Comparison of ENCODE assay signal across 8 mouse cellular contexts in the genomic region with DNA sequence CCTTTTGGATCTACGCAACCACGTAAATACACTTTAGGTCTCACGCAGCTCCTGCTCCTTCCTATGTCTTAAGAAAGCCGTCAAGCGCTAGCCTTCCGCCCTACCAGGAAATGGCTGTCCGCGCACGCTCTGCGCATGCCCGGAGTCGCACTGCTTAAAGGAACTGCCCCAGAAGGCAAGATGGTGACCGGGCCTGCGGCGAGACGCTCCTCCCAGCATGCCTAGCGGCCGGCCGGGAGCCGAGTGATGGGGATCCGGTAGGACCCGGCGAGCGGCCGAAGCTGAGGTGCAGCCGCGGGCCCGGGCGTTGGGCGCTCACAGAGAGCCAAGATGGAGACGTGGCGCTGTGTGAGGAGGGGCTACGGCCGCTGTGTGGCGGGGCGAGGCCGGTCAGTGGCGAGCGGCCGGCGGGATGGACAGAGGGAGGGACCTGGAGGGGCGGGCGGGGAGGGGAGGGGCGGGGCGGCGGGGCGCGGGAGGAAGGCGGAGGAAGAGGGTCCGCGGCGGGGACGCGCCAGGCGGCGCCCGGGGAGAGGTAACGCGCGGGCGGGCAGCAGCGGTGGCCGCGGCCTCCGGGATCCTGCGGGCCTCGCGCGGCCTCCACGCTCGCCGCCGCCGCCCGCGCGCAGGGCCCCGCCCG. TPM values are rescaled to one million over a fixed set of nuclear protein-coding genes. Genes with fewer than 3 reads are reported as not detected.
A peak's percentile ranks its signal among the peaks of the same experiment; 100 is the strongest.
DNase-seq lines count a peak whose midpoint lies in the region; ATAC-seq and TF ChIP-seq lines count a peak whose summit lies in the region.

No protein-coding gene starts in this region.

- H3K36me3 ChIP-seq in hindbrain, embryonic 10.5 days: peaks cover 9% of the 10 kb centered on the region
- H3K36me3 ChIP-seq in lung, postnatal 0 days (ENCODE audit: insufficient read depth, low read length): no peaks in the 10 kb centered on the region

- peak; percentile 98 for DNase-seq in MN1 (ENCODE audit: low spot score)
- peak; percentile 98 for DNase-seq in cerebellum, adult 9-10 months
- peak; percentile 97 for DNase-seq in hindbrain, embryonic 10.5 days (ENCODE audit: low spot score)
- peak; percentile 98 for DNase-seq in layer of hippocampus, adult 9-11 months
- peak; percentile 98 for DNase-seq in lung, postnatal 0 days (ENCODE audit: low spot score)
- peak; percentile 93 for DNase-seq in ovary, postnatal 14 days (ENCODE audit: low spot score)
- DNase-seq in thymus, postnatal 14 days: peak; percentile 98

- peak overlapping the region; percentile 65 for H3K4me2 ChIP-seq in lung, postnatal 0 days (replicated peaks; ENCODE audit: low read depth, low read length)

- peak overlapping the region; percentile 82 for H3K4me3 ChIP-seq in hindbrain, embryonic 10.5 days
- H3K4me3 ChIP-seq in lung, postnatal 0 days (ENCODE audit: low read depth, low read length): peak overlapping the region; percentile 66

- peak overlapping the region; percentile 100 for H3K27ac ChIP-seq in hindbrain, embryonic 10.5 days
- peak overlapping the region; percentile 96 for H3K27ac ChIP-seq in lung, postnatal 0 days (ENCODE audit: low read length)

- H3K4me1 ChIP-seq in hindbrain, embryonic 10.5 days (replicated peaks): peaks cover 20% of the 10 kb centered on the region
- H3K4me1 ChIP-seq in lung, postnatal 0 days (ENCODE audit: insufficient read depth, low read depth, low read length): no peaks in the 10 kb centered on the region

- peak overlapping the region; percentile 81 for H3K9ac ChIP-seq in lung, postnatal 0 days (replicated peaks; ENCODE audit: low read depth)

- no peaks in the 10 kb centered on the region for H3K27me3 ChIP-seq in hindbrain, embryonic 10.5 days (ENCODE audit: insufficient read depth, poor library complexity, severe bottlenecking)
- H3K27me3 ChIP-seq in lung, postnatal 0 days (replicated peaks; ENCODE audit: insufficient read depth, low read length): no peaks in the 10 kb centered on the region

- no peak for TF ChIP-seq EP300 in lung, postnatal 0 days (IDR thresholded peaks at IDR 0.05)

- H3K9me3 ChIP-seq in hindbrain, embryonic 10.5 days: no peaks in the 10 kb centered on the region
- H3K9me3 ChIP-seq in lung, postnatal 0 days (ENCODE audit: low read length): no peaks in the 10 kb centered on the region

- peak; percentile 93 for ATAC-seq in frontal cortex, adult (ENCODE audit: low TSS enrichment)
- ATAC-seq in lung, postnatal 0 days: peak; percentile 96

- no peak for TF ChIP-seq CTCF in lung, postnatal 0 days (IDR thresholded peaks at IDR 0.05)

- under 1% methylated on average over 70 of the region's 79 CpGs for WGBS in hindbrain, embryonic 10.5 days
- under 1% methylated on average over 36 of the region's 79 CpGs for WGBS in lung, postnatal 0 days

RNA-seq across cellular contexts. Expression of gene Angel2, which starts 3.6 kb away (rescaled TPM):
- 52.9 and 53.5 TPM in 2 replicates for polyA plus RNA-seq in hindbrain, embryonic 10.5 days (2016; fragmentation: Nextera tagmentation; extraction: Ambion mirVana)
- polyA plus RNA-seq in lung, postnatal 0 days (2015; fragmentation: Nextera tagmentation; extraction: Ambion mirVana): 37.7 and 40.4 TPM in 2 replicates

RNA-seq across cellular contexts. Expression of gene Rps6kc1, which starts 16.9 kb away (rescaled TPM):
- 17.4 and 18.7 TPM in 2 replicates for polyA plus RNA-seq in hindbrain, embryonic 10.5 days (2016; fragmentation: Nextera tagmentation; extraction: Ambion mirVana)
- 8.5 and 9.7 TPM in 2 replicates for polyA plus RNA-seq in lung, postnatal 0 days (2015; fragmentation: Nextera tagmentation; extraction: Ambion mirVana)

RNA-seq across cellular contexts. Expression of gene Vash2, which starts 50.6 kb away (rescaled TPM):
- polyA plus RNA-seq in hindbrain, embryonic 10.5 days (2016; fragmentation: Nextera tagmentation; extraction: Ambion mirVana): 39.1 and 50.5 TPM in 2 replicates
- polyA plus RNA-seq in lung, postnatal 0 days (2015; fragmentation: Nextera tagmentation; extraction: Ambion mirVana): 4.2 and 4.3 TPM in 2 replicates

Comparison
In these comparisons a context has a peak if more than half of its experiments do, and no peak if none do; other contexts are left out.
1. Peak in every context shown above with its lines: DNase-seq, ATAC-seq, H3K4me3 ChIP-seq and H3K27ac ChIP-seq.